Mouse (Mus musculus): Measurements from ENCODE around the gene Agbl4. TPM values are rescaled to one million over a fixed set of nuclear protein-coding genes. Genes with fewer than 3 reads are reported as not detected.

Agbl4 gene
- polyA plus RNA-seq, 1 experiment from 2014 or later: 3.4 TPM

DNA sequence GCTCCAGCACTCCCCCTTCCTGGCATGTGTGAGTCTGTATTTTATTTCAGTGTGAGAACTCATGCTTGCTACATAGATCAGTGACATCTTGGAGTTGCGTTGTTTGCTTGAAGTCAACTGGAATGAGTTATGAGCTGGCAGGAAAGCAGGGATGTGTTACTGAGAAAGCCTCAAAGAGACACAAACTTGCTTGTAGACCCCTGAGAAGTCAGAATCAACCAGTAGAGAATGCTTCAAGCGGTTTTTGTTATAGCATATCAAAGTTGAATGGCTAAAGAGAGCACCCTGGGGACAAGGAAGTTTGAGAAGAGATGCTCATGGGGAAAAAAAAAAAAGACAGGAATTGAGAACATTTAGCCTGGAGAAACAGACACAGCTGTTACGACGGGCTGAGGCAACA lies 932.0 kb downstream of the Agbl4 start:
- no peak for ATAC-seq (ENCODE audit: low read depth)
- 73% methylated on average over 4 of the region's 4 CpGs for WGBS

GRCm38 (mm10) chr4:111332864-111333263 lies 935.4 kb downstream of the Agbl4 start:
- Histone ChIP-seq H3K9me3 (ENCODE audit: control insufficient read depth, low read length) (no peaks in the 10 kb centered on the region), H3K4me3 (ENCODE audit: low read depth, low read length) (no peak overlapping the region), H3K9ac (replicated peaks; ENCODE audit: low read depth, low read length) (no peak overlapping the region), H3K36me3 (ENCODE audit: control insufficient read depth, insufficient read depth, low read length) (no peaks in the 10 kb centered on the region), H3K4me1 (ENCODE audit: control insufficient read depth, insufficient read depth, low read length) (no peaks in the 10 kb centered on the region), H3K27me3 (ENCODE audit: control insufficient read depth, insufficient read depth, low read length) (no peaks in the 10 kb centered on the region), H3K4me2 (ENCODE audit: low read depth, low read length) (no peak overlapping the region), H3K27ac (ENCODE audit: low read depth, low read length) (no peak overlapping the region)
- 82% methylated on average over 4 of the region's 4 CpGs for WGBS
- no peak for ATAC-seq (ENCODE audit: low read depth)

More for the DNA sequence above, 932.0 kb downstream of the Agbl4 start:
- Histone ChIP-seq H3K4me2 (ENCODE audit: low read depth, low read length) (no peak overlapping the region), H3K9ac (replicated peaks; ENCODE audit: low read depth, low read length) (no peak overlapping the region), H3K27me3 (ENCODE audit: control insufficient read depth, insufficient read depth, low read length) (no peaks in the 10 kb centered on the region), H3K4me3 (ENCODE audit: low read depth, low read length) (no peak overlapping the region), H3K36me3 (ENCODE audit: control insufficient read depth, insufficient read depth, low read length) (no peaks in the 10 kb centered on the region), H3K27ac (ENCODE audit: low read depth, low read length) (no peak overlapping the region), H3K4me1 (ENCODE audit: control insufficient read depth, insufficient read depth, low read length) (no peaks in the 10 kb centered on the region), H3K9me3 (ENCODE audit: control insufficient read depth, low read length) (no peaks in the 10 kb centered on the region)

GRCm38 (mm10) chr4:111349965-111350364 lies 952.5 kb downstream of the Agbl4 start:
- no peak overlapping the region for H3K4me3 ChIP-seq (ENCODE audit: low read depth, low read length)
- no peaks in the 10 kb centered on the region for H3K9me3 ChIP-seq (ENCODE audit: control insufficient read depth, low read length)
- no peaks in the 10 kb centered on the region for H3K4me1 ChIP-seq (ENCODE audit: control insufficient read depth, insufficient read depth, low read length)
- H3K27ac ChIP-seq (ENCODE audit: low read depth, low read length): no peak overlapping the region
- 13% methylated on average over 4 of the region's 4 CpGs for WGBS
- ATAC-seq (ENCODE audit: low read depth): no peak
- no peak overlapping the region for H3K9ac ChIP-seq (replicated peaks; ENCODE audit: low read depth, low read length)
- H3K27me3 ChIP-seq (ENCODE audit: control insufficient read depth, insufficient read depth, low read length): no peaks in the 10 kb centered on the region
- H3K4me2 ChIP-seq (ENCODE audit: low read depth, low read length): no peak overlapping the region
- H3K36me3 ChIP-seq (ENCODE audit: control insufficient read depth, insufficient read depth, low read length): no peaks in the 10 kb centered on the region

GRCm38 (mm10) chr4:111350615-111351525 lies 953.4 kb downstream of the Agbl4 start:
- H3K36me3 ChIP-seq (ENCODE audit: control insufficient read depth, insufficient read depth, low read length): no peaks in the 10 kb centered on the region
- no peaks in the 10 kb centered on the region for H3K4me1 ChIP-seq (ENCODE audit: control insufficient read depth, insufficient read depth, low read length)
- H3K9ac ChIP-seq (replicated peaks; ENCODE audit: low read depth, low read length): no peak overlapping the region
- H3K4me2 ChIP-seq (ENCODE audit: low read depth, low read length): no peak overlapping the region
- H3K9me3 ChIP-seq (ENCODE audit: control insufficient read depth, low read length): no peaks in the 10 kb centered on the region
- H3K27ac ChIP-seq (ENCODE audit: low read depth, low read length): no peak overlapping the region
- no peak for ATAC-seq (ENCODE audit: low read depth)
- WGBS: 32% methylated on average over 6 of the region's 6 CpGs
- H3K4me3 ChIP-seq (ENCODE audit: low read depth, low read length): no peak overlapping the region
- H3K27me3 ChIP-seq (ENCODE audit: control insufficient read depth, insufficient read depth, low read length): no peaks in the 10 kb centered on the region

- Histone ChIP-seq H3K4me3 (ENCODE audit: low read depth, low read length) (no peak overlapping the region), H3K9ac (replicated peaks; ENCODE audit: low read depth, low read length) (no peak overlapping the region), H3K4me1 (ENCODE audit: control insufficient read depth, insufficient read depth, low read length) (peaks cover 9% of the 10 kb centered on the region; the same call in 1 of the 2 replicates), H3K4me2 (ENCODE audit: low read depth, low read length) (no peak overlapping the region), H3K36me3 (ENCODE audit: control insufficient read depth, insufficient read depth, low read length) (no peaks in the 10 kb centered on the region), H3K27ac (ENCODE audit: low read depth, low read length) (no peak overlapping the region), H3K9me3 (ENCODE audit: control insufficient read depth, low read length) (no peaks in the 10 kb centered on the region), H3K27me3 (ENCODE audit: control insufficient read depth, insufficient read depth, low read length) (no peaks in the 10 kb centered on the region)
- 14% methylated on average over 4 of the region's 4 CpGs for WGBS
- ATAC-seq (ENCODE audit: low read depth): peak; percentile 84
These were observed 959.2 kb downstream of the Agbl4 start for GRCm38 (mm10) chr4:111356584-111357115.

GRCm38 (mm10) chr4:111357176-111357575 lies 959.7 kb downstream of the Agbl4 start:
- Histone ChIP-seq H3K27me3 (ENCODE audit: control insufficient read depth, insufficient read depth, low read length) (no peaks in the 10 kb centered on the region), H3K9ac (replicated peaks; ENCODE audit: low read depth, low read length) (no peak overlapping the region), H3K4me2 (ENCODE audit: low read depth, low read length) (no peak overlapping the region), H3K36me3 (ENCODE audit: control insufficient read depth, insufficient read depth, low read length) (no peaks in the 10 kb centered on the region), H3K4me1 (ENCODE audit: control insufficient read depth, insufficient read depth, low read length) (peaks cover 9% of the 10 kb centered on the region; the same call in 1 of the 2 replicates), H3K9me3 (ENCODE audit: control insufficient read depth, low read length) (no peaks in the 10 kb centered on the region), H3K4me3 (ENCODE audit: low read depth, low read length) (no peak overlapping the region), H3K27ac (ENCODE audit: low read depth, low read length) (no peak overlapping the region)
- peak; percentile 93 for ATAC-seq (ENCODE audit: low read depth)
- WGBS: 12% methylated on average over 3 of the region's 3 CpGs

GRCm38 (mm10) chr4:111364199-111364598 lies 966.7 kb downstream of the Agbl4 start:
- Histone ChIP-seq H3K27ac (ENCODE audit: low read depth, low read length) (no peak overlapping the region), H3K9ac (replicated peaks; ENCODE audit: low read depth, low read length) (no peak overlapping the region), H3K9me3 (ENCODE audit: control insufficient read depth, low read length) (no peaks in the 10 kb centered on the region), H3K4me2 (ENCODE audit: low read depth, low read length) (no peak overlapping the region), H3K36me3 (ENCODE audit: control insufficient read depth, insufficient read depth, low read length) (no peaks in the 10 kb centered on the region), H3K4me1 (ENCODE audit: control insufficient read depth, insufficient read depth, low read length) (no peaks in the 10 kb centered on the region), H3K4me3 (ENCODE audit: low read depth, low read length) (no peak overlapping the region), H3K27me3 (ENCODE audit: control insufficient read depth, insufficient read depth, low read length) (no peaks in the 10 kb centered on the region)
- WGBS: 78% methylated on average over 2 of the region's 2 CpGs
- ATAC-seq (ENCODE audit: low read depth): no peak

GRCm38 (mm10) chr4:111367771-111368170 lies 970.3 kb downstream of the Agbl4 start:
- Histone ChIP-seq H3K36me3 (ENCODE audit: control insufficient read depth, insufficient read depth, low read length) (no peaks in the 10 kb centered on the region), H3K27ac (ENCODE audit: low read depth, low read length) (no peak overlapping the region), H3K4me3 (ENCODE audit: low read depth, low read length) (no peak overlapping the region), H3K27me3 (ENCODE audit: control insufficient read depth, insufficient read depth, low read length) (no peaks in the 10 kb centered on the region), H3K9me3 (ENCODE audit: control insufficient read depth, low read length) (no peaks in the 10 kb centered on the region), H3K9ac (replicated peaks; ENCODE audit: low read depth, low read length) (no peak overlapping the region), H3K4me2 (ENCODE audit: low read depth, low read length) (no peak overlapping the region), H3K4me1 (ENCODE audit: control insufficient read depth, insufficient read depth, low read length) (no peaks in the 10 kb centered on the region)
- 78% methylated on average over 2 of the region's 2 CpGs for WGBS
- no peak for ATAC-seq (ENCODE audit: low read depth)

- H3K27me3 ChIP-seq (ENCODE audit: control insufficient read depth, insufficient read depth, low read length): no peaks in the 10 kb centered on the region
- no peak overlapping the region for H3K4me2 ChIP-seq (ENCODE audit: low read depth, low read length)
- no peak for ATAC-seq (ENCODE audit: low read depth)
- H3K9me3 ChIP-seq (ENCODE audit: control insufficient read depth, low read length): no peaks in the 10 kb centered on the region
- no peaks in the 10 kb centered on the region for H3K4me1 ChIP-seq (ENCODE audit: control insufficient read depth, insufficient read depth, low read length)
- H3K4me3 ChIP-seq (ENCODE audit: low read depth, low read length): no peak overlapping the region
- no peak overlapping the region for H3K27ac ChIP-seq (ENCODE audit: low read depth, low read length)
- H3K36me3 ChIP-seq (ENCODE audit: control insufficient read depth, insufficient read depth, low read length): no peaks in the 10 kb centered on the region
- H3K9ac ChIP-seq (replicated peaks; ENCODE audit: low read depth, low read length): no peak overlapping the region
These were observed 979.7 kb downstream of the Agbl4 start for GRCm38 (mm10) chr4:111377159-111377558.
